Mouse (Mus musculus) stomach, postnatal 0 days (tissue): ENCODE measurements around the gene Srd5a2.

ENCODE experiments used
- CTCF ChIP-seq: IDR thresholded peaks from 2 replicates; pipeline ENCODE4 v1.5.1; 2016; ENCODE audit warnings: antibody characterized with exemption, low read depth, mild to moderate bottlenecking, moderate library complexity
- EP300 ChIP-seq: optimal IDR thresholded peaks from 2 replicates; pipeline ENCODE3; 2016; ENCODE audit warnings: antibody characterized with exemption

DNA sequence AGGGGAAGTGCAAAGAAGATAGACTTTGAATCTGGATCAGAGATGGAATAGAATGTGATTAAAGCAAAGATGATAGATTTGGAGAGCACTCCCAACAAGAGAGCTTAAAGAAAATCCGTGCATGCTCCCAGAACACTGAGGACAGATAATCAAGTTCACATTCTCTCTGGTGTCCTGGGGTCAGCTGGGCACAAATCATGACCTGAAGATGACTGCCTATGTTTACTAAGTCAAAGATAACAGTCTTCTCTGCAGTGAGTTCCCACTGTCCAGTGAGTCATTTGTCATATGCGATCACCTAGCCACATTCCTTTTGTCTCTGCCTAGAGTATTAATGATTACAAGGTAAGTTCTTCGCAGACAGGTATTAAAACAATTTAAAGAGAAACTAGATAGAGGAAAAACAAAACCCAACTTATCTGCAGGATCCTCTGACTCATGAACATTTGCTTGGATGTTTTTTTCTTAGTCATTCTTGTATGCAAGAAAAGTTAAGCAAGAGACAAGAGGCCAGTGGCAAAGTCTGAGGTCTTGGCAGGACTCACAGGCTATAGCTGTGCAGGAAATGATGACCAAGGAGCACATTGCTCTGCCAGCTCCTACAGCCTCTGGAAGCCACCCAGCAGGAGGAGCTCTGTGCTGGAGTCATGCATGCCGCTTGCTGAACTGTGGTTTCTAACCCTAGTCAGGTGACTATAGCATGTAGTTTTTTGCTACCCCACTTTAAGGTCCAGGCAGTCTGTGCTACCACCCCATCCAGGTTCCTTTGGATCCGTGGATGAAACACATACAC lies 41.4 kb upstream of the Srd5a2 start:
- peak; percentile 21; the same call in 1 of the 2 replicates for TF ChIP-seq CTCF
- TF ChIP-seq EP300: no peak
